Comparison of ENCODE assay signal across 18 mouse cellular contexts in genomic region chr2:7308731-7309130, GRCm38 (mm10).
DNase-seq lines count a peak whose midpoint lies in the region; ATAC-seq and TF ChIP-seq lines count a peak whose summit lies in the region.
"Had no signal": no experiment of that assay in that cellular context is flagged by ENCODE, and none has a peak within 500 bp of the region (broad histone marks: within the 10 kb centered on the region; RNA-seq: fewer than 3 reads in every experiment).

No protein-coding gene starts in this region.

- DNase-seq in forebrain, embryonic 11.5 days (ENCODE audit: low spot score): no peak
- peak; percentile 62 for DNase-seq in retina, embryonic 14.5 days (ENCODE audit: low spot score)
- DNase-seq in embryo, embryonic 11 days: no peak
- DNase-seq in lung, adult 2 months: no peak
- DNase-seq: cerebellum, adult 2 months; cerebellum, postnatal 36 days; gastrocnemius, adult 2 months; heart, postnatal 36 days; kidney, postnatal 4 days; spleen, adult 18-20 months had no signal

- ATAC-seq in hindbrain, embryonic 15.5 days (ENCODE audit: low FRiP score, low read depth): peak; percentile 32; the same call in 1 of the 2 replicates
- no peak for ATAC-seq in hindbrain, embryonic 16.5 days
- no peak for ATAC-seq in forebrain, embryonic 11.5 days (replicated peaks; ENCODE audit: low FRiP score)
- ATAC-seq in midbrain, embryonic 12.5 days (ENCODE audit: low FRiP score, low read depth): no peak
- ATAC-seq: intestine, embryonic 16.5 days had no signal

- WGBS in hindbrain, embryonic 15.5 days: 29% methylated on average over 1 of the region's 1 CpGs
- WGBS in hindbrain, embryonic 16.5 days: 21% methylated on average over 1 of the region's 1 CpGs
- WGBS in forebrain, embryonic 11.5 days: 43% methylated on average over 1 of the region's 1 CpGs
- 38% methylated on average over 1 of the region's 1 CpGs for WGBS in midbrain, embryonic 12.5 days
- WGBS in lung, adult 2 months: 67% methylated on average over 1 of the region's 1 CpGs

- H3K27ac ChIP-seq in hindbrain, embryonic 15.5 days (replicated peaks): no peak overlapping the region; the same call in 1 of the 2 replicates
- no peak overlapping the region for H3K27ac ChIP-seq in hindbrain, embryonic 16.5 days (ENCODE audit: low read depth, low read length)
- peak overlapping the region; percentile 67; the same call in 1 of the 2 replicates for H3K27ac ChIP-seq in forebrain, embryonic 11.5 days (ENCODE audit: low read depth, low read length)
- peak overlapping the region; percentile 66 for H3K27ac ChIP-seq in midbrain, embryonic 12.5 days (replicated peaks)
- H3K27ac ChIP-seq: gastrocnemius, adult 2 months; kidney, embryonic 15.5 days; liver, embryonic 14.5 days; neural tube, embryonic 12.5 days had no signal

- no peak overlapping the region for H3K4me3 ChIP-seq in hindbrain, embryonic 15.5 days
- H3K4me3 ChIP-seq in hindbrain, embryonic 16.5 days (ENCODE audit: low read length): no peak overlapping the region
- H3K4me3 ChIP-seq in forebrain, embryonic 11.5 days (ENCODE audit: low read depth, low read length): no peak overlapping the region
- H3K4me3 ChIP-seq in midbrain, embryonic 12.5 days: no peak overlapping the region
- no peak overlapping the region for H3K4me3 ChIP-seq in lung, adult 2 months (replicated peaks; ENCODE audit: extremely low read depth, low read depth, low read length)
- H3K4me3 ChIP-seq: gastrocnemius, adult 2 months; kidney, embryonic 15.5 days; neural tube, embryonic 12.5 days had no signal

- peaks cover 26% of the 10 kb centered on the region for H3K4me1 ChIP-seq in hindbrain, embryonic 15.5 days (replicated peaks)
- peaks cover 15% of the 10 kb centered on the region for H3K4me1 ChIP-seq in hindbrain, embryonic 16.5 days (ENCODE audit: control insufficient read depth, insufficient read depth, low read depth, low read length)
- H3K4me1 ChIP-seq in forebrain, embryonic 11.5 days (replicated peaks; ENCODE audit: control insufficient read depth, insufficient read depth, low read length): peaks cover 10% of the 10 kb centered on the region
- peaks cover 37% of the 10 kb centered on the region for H3K4me1 ChIP-seq in midbrain, embryonic 12.5 days
- H3K4me1 ChIP-seq in lung, adult 2 months (ENCODE audit: control insufficient read depth, insufficient read depth, low read length): no peaks in the 10 kb centered on the region
- H3K4me1 ChIP-seq: kidney, embryonic 15.5 days had no signal

- TF ChIP-seq POLR2A in lung, adult 2 months (IDR thresholded peaks at IDR 0.05; ENCODE audit: borderline replicate concordance, extremely low read depth, low read depth, low read length): no peak

- H3K9me3 ChIP-seq in hindbrain, embryonic 15.5 days: no peaks in the 10 kb centered on the region
- H3K9me3 ChIP-seq in hindbrain, embryonic 16.5 days (ENCODE audit: control insufficient read depth, low read length): no peaks in the 10 kb centered on the region
- H3K9me3 ChIP-seq in forebrain, embryonic 11.5 days (ENCODE audit: control insufficient read depth, low read length): no peaks in the 10 kb centered on the region
- H3K9me3 ChIP-seq in midbrain, embryonic 12.5 days: no peaks in the 10 kb centered on the region
- H3K9me3 ChIP-seq: kidney, embryonic 15.5 days; neural tube, embryonic 12.5 days had no signal

- TF ChIP-seq CTCF in lung, adult 2 months (IDR thresholded peaks at IDR 0.05; ENCODE audit: insufficient read depth, low read length): no peak

- no peaks in the 10 kb centered on the region for H3K36me3 ChIP-seq in hindbrain, embryonic 15.5 days
- no peaks in the 10 kb centered on the region for H3K36me3 ChIP-seq in hindbrain, embryonic 16.5 days (ENCODE audit: control insufficient read depth, insufficient read depth, low read length)
- H3K36me3 ChIP-seq in forebrain, embryonic 11.5 days (ENCODE audit: control insufficient read depth, insufficient read depth, low read length): no peaks in the 10 kb centered on the region
- H3K36me3 ChIP-seq in midbrain, embryonic 12.5 days: no peaks in the 10 kb centered on the region
- H3K36me3 ChIP-seq: kidney, embryonic 15.5 days; neural tube, embryonic 12.5 days had no signal

- H3K9ac ChIP-seq in hindbrain, embryonic 15.5 days: no peak overlapping the region
- H3K9ac ChIP-seq in hindbrain, embryonic 16.5 days (ENCODE audit: low read depth, low read length): no peak overlapping the region; the same call in 1 of the 2 replicates
- no peak overlapping the region for H3K9ac ChIP-seq in forebrain, embryonic 11.5 days (ENCODE audit: low read length)
- H3K9ac ChIP-seq in midbrain, embryonic 12.5 days (replicated peaks): no peak overlapping the region
- H3K9ac ChIP-seq: kidney, embryonic 15.5 days; liver, embryonic 14.5 days; neural tube, embryonic 12.5 days had no signal

- H3K27me3 ChIP-seq in hindbrain, embryonic 15.5 days: no peaks in the 10 kb centered on the region
- H3K27me3 ChIP-seq in hindbrain, embryonic 16.5 days (replicated peaks; ENCODE audit: control insufficient read depth, insufficient read depth, low read length): no peaks in the 10 kb centered on the region
- no peaks in the 10 kb centered on the region for H3K27me3 ChIP-seq in forebrain, embryonic 11.5 days (ENCODE audit: control insufficient read depth, insufficient read depth, low read length)
- H3K27me3 ChIP-seq in midbrain, embryonic 12.5 days: peaks cover 7% of the 10 kb centered on the region
- H3K27me3 ChIP-seq: CH12.LX; kidney, embryonic 15.5 days; neural tube, embryonic 12.5 days had no signal

- no peak overlapping the region for H3K4me2 ChIP-seq in hindbrain, embryonic 15.5 days
- H3K4me2 ChIP-seq in hindbrain, embryonic 16.5 days (ENCODE audit: low read length): no peak overlapping the region
- no peak overlapping the region for H3K4me2 ChIP-seq in forebrain, embryonic 11.5 days (ENCODE audit: low read depth, low read length, severe bottlenecking)
- H3K4me2 ChIP-seq in midbrain, embryonic 12.5 days (replicated peaks): no peak overlapping the region
- H3K4me2 ChIP-seq: kidney, embryonic 15.5 days; neural tube, embryonic 12.5 days had no signal

Comparison
In these comparisons a context has a peak if more than half of its experiments do, and no peak if none do; other contexts are left out.
1. H3K27ac ChIP-seq: peak in forebrain, embryonic 11.5 days (single experiment) and midbrain, embryonic 12.5 days (single experiment); none in hindbrain, embryonic 15.5 days (single experiment) and hindbrain, embryonic 16.5 days (single experiment).